ENCODE assay signal across 11 mouse cellular contexts in the genomic region with DNA sequence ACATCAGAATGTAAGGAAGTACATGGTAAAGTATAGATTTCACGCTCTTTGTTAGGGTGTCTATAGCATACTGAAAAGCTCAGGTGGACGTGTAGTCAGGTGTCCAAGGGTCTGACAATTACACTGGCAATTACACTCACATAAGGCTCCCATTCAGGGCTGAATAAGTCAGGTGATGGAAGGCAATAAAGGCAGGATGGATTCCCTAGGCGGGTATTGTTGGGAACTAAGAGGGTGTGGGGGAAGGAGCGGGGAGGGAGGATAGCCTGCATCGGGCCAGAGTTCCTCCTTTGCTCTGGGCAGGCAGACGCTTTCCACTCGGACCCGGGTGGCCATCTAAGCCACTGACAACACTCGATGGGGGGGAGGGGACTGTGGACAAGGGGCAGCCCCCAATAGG. TPM values are rescaled to one million over a fixed set of nuclear protein-coding genes. Genes with fewer than 3 reads are reported as not detected.
DNase-seq lines count a peak whose midpoint lies in the region; ATAC-seq lines count a peak whose summit lies in the region.
"Had no signal": no experiment of that assay in that cellular context is flagged by ENCODE, and none has a peak within 500 bp of the region (broad histone marks: within the 10 kb centered on the region; RNA-seq: fewer than 3 reads in every experiment).

No protein-coding gene starts in this region.

- no peaks in the 10 kb centered on the region for H3K36me3 ChIP-seq in forebrain, embryonic 14.5 days (ENCODE audit: control insufficient read depth, insufficient read depth, low read length)
- no peaks in the 10 kb centered on the region for H3K36me3 ChIP-seq in intestine, embryonic 16.5 days (ENCODE audit: control insufficient read depth, insufficient read depth, low read length)
- no peaks in the 10 kb centered on the region for H3K36me3 ChIP-seq in neural tube, embryonic 13.5 days

- WGBS in forebrain, embryonic 14.5 days, result 24% methylated on average over 9 of the region's 9 CpGs
- WGBS in intestine, embryonic 16.5 days, result 58% methylated on average over 9 of the region's 9 CpGs
- 11% methylated on average over 9 of the region's 9 CpGs for WGBS in neural tube, embryonic 13.5 days

- H3K4me2 ChIP-seq in forebrain, embryonic 14.5 days (ENCODE audit: low read length), result no peak overlapping the region
- no peak overlapping the region for H3K4me2 ChIP-seq in intestine, embryonic 16.5 days (ENCODE audit: low read depth, low read length)
- peak overlapping the region; percentile 18; the same call in 1 of the 2 replicates for H3K4me2 ChIP-seq in neural tube, embryonic 13.5 days

- H3K4me3 ChIP-seq in forebrain, embryonic 14.5 days (ENCODE audit: low read depth, low read length), result no peak overlapping the region
- no peak overlapping the region for H3K4me3 ChIP-seq in intestine, embryonic 16.5 days (ENCODE audit: low read length)
- no peak overlapping the region for H3K4me3 ChIP-seq in neural tube, embryonic 13.5 days
- H3K4me3 ChIP-seq: myocyte had no signal

- no peak for DNase-seq in frontal cortex, postnatal 36 days (ENCODE audit: low spot score in 2 of 2)
- DNase-seq in forebrain, embryonic 14.5 days (ENCODE audit: low spot score), result peak; percentile 9
- no peak for DNase-seq in cerebellum, adult 11 months
- no peak for DNase-seq in cerebellum, adult 11-12 months
- DNase-seq: adrenal gland, adult 8-10 months; lung, adult 2 months had no signal

- H3K9me3 ChIP-seq in forebrain, embryonic 14.5 days (replicated peaks; ENCODE audit: control insufficient read depth, low read length), result no peaks in the 10 kb centered on the region
- no peaks in the 10 kb centered on the region for H3K9me3 ChIP-seq in intestine, embryonic 16.5 days (ENCODE audit: control insufficient read depth, low read length)
- H3K9me3 ChIP-seq in neural tube, embryonic 13.5 days, result no peaks in the 10 kb centered on the region

- H3K27me3 ChIP-seq in forebrain, embryonic 14.5 days (replicated peaks; ENCODE audit: control insufficient read depth, insufficient read depth, low read length), result no peaks in the 10 kb centered on the region
- H3K27me3 ChIP-seq in intestine, embryonic 16.5 days (replicated peaks; ENCODE audit: control insufficient read depth, insufficient read depth, low read length), result no peaks in the 10 kb centered on the region
- H3K27me3 ChIP-seq in neural tube, embryonic 13.5 days, result no peaks in the 10 kb centered on the region

- peak overlapping the region; percentile 25; the same call in 1 of the 2 replicates for H3K9ac ChIP-seq in forebrain, embryonic 14.5 days (ENCODE audit: low read length)
- H3K9ac ChIP-seq in intestine, embryonic 16.5 days (ENCODE audit: low read depth, low read length), result no peak overlapping the region
- no peak overlapping the region for H3K9ac ChIP-seq in neural tube, embryonic 13.5 days

- 0 out of 2 replicates have a peak, but pooled peaks have one; percentile 9 for ATAC-seq in frontal cortex, adult (ENCODE audit: low TSS enrichment)
- peak; percentile 54 for ATAC-seq in forebrain, embryonic 14.5 days
- peak; percentile 55 for ATAC-seq in intestine, embryonic 16.5 days
- ATAC-seq in neural tube, embryonic 13.5 days (ENCODE audit: low read depth), result peak; percentile 71
- ATAC-seq in CD4-positive, CD25-positive, alpha-beta regulatory T cell, adult 4 months, result no peak

- peaks cover 16% of the 10 kb centered on the region for H3K4me1 ChIP-seq in forebrain, embryonic 14.5 days (ENCODE audit: control insufficient read depth, insufficient read depth, low read length)
- H3K4me1 ChIP-seq in intestine, embryonic 16.5 days (ENCODE audit: control insufficient read depth, insufficient read depth, low read length), result no peaks in the 10 kb centered on the region; the same call in 1 of the 2 replicates
- H3K4me1 ChIP-seq in neural tube, embryonic 13.5 days (replicated peaks), result peaks cover 10% of the 10 kb centered on the region

- H3K27ac ChIP-seq in forebrain, embryonic 14.5 days (ENCODE audit: low read depth, low read length), result peak overlapping the region; percentile 67
- H3K27ac ChIP-seq in intestine, embryonic 16.5 days (ENCODE audit: low read length), result peak overlapping the region; percentile 50
- H3K27ac ChIP-seq in neural tube, embryonic 13.5 days (replicated peaks), result peak overlapping the region; percentile 76

RNA-seq across cellular contexts. Expression of a gene that starts 22.4 kb away (rescaled TPM):
- 18.7 and 23.0 TPM in 2 replicates for polyA plus RNA-seq in forebrain, embryonic 14.5 days (2014; fragmentation: Nextera tagmentation; extraction: Ambion mirVana)
- polyA plus RNA-seq in intestine, embryonic 16.5 days (2015; fragmentation: Nextera tagmentation; extraction: Ambion mirVana), result 6.1 and 6.2 TPM in 2 replicates
- 18.1 and 18.5 TPM in 2 replicates for polyA plus RNA-seq in neural tube, embryonic 13.5 days (2015; fragmentation: Nextera tagmentation; extraction: Ambion mirVana)
- polyA plus RNA-seq in CD4-positive, CD25-positive, alpha-beta regulatory T cell, adult 4 months (2017; shearing (Covaris generic)), result 1 to 10 TPM; 2.2 to 5.8 TPM

RNA-seq across cellular contexts. Expression of a gene that starts 47.9 kb away (rescaled TPM):
- polyA plus RNA-seq in forebrain, embryonic 14.5 days (2014; fragmentation: Nextera tagmentation; extraction: Ambion mirVana), result 64.0 and 79.4 TPM in 2 replicates
- polyA plus RNA-seq in intestine, embryonic 16.5 days (2015; fragmentation: Nextera tagmentation; extraction: Ambion mirVana), result 103 and 121 TPM in 2 replicates
- polyA plus RNA-seq in neural tube, embryonic 13.5 days (2015; fragmentation: Nextera tagmentation; extraction: Ambion mirVana), result 23.9 and 26.8 TPM in 2 replicates
- polyA plus RNA-seq in CD4-positive, CD25-positive, alpha-beta regulatory T cell, adult 4 months (2017; shearing (Covaris generic)), result 10 to 100 TPM; 46.3 to 81.6 TPM
